Mouse (Mus musculus) lung, embryonic 16.5 days (tissue): ENCODE measurements at regions not wholly inside any gene's neighbourhood (a gene's known extent, or its start where the extent isn't known, plus 50 kb on each side); places are given as distances from the start of the nearest gene placed in this dataset.
A peak's percentile ranks its signal among the peaks of the same experiment; 100 is the strongest.

Experiments used
- ATAC-seq: fragments of 200-750 bp; cut with Nextera tagmentation; 2 replicates; pipeline ENCODE4 v1.8.0; 2017; ENCODE audit warnings: low read depth, mild to moderate bottlenecking, moderate library complexity
- H3K27ac ChIP-seq: fragments of 300-500 bp; sonication (generic); 2 replicates; pipeline ENCODE4 v1.5.1; 2014; ENCODE audit warnings: mild to moderate bottlenecking, control low read depth, low read length
- H3K27me3 ChIP-seq: fragments of 300-500 bp; sonication (generic); 2 replicates; pipeline ENCODE4 v1.6.1; 2014; ENCODE audit warnings: low read depth, low read length, mixed read lengths; ENCODE audit not compliant: control insufficient read depth, insufficient read depth
- H3K36me3 ChIP-seq: fragments of 300-500 bp; sonication (generic); 2 replicates; pipeline ENCODE4 v1.6.1; 2014; ENCODE audit warnings: low read length; ENCODE audit not compliant: control insufficient read depth, insufficient read depth
- H3K4me1 ChIP-seq: fragments of 300-500 bp; sonication (generic); replicated peaks from 2 replicates; pipeline ENCODE4 v1.6.1; 2014; ENCODE audit warnings: low read length, mixed read lengths; ENCODE audit not compliant: control insufficient read depth, insufficient read depth
- H3K4me2 ChIP-seq: fragments of 300-500 bp; sonication (generic); 2 replicates; pipeline ENCODE4 v1.6.1; 2014; ENCODE audit warnings: low read depth, low read length, control low read depth
- H3K4me3 ChIP-seq: fragments of 300-500 bp; sonication (generic); 2 replicates; pipeline ENCODE4 v1.5.1; 2014; ENCODE audit warnings: mild to moderate bottlenecking, low read length, control low read depth
- H3K9ac ChIP-seq: fragments of 300-500 bp; sonication (generic); 2 replicates; pipeline ENCODE4 v1.6.1; 2014; ENCODE audit warnings: low read length, control low read depth
- H3K9me3 ChIP-seq: fragments of 300-500 bp; sonication (generic); 2 replicates; pipeline ENCODE4 v1.6.1; 2016; ENCODE audit warnings: low read length; ENCODE audit not compliant: control insufficient read depth
- WGBS: fragments of 180-500 bp; shearing (Covaris S2); extraction: QIAGEN DNeasy Blood & Tissue Kit; methylation state at CpG from one replicate; pipeline ENCODE4 v1.1.7; 2014; 5-methylcytosine and 5-hydroxymethylcytosine counted together

- Histone ChIP-seq H3K9me3 (no peaks in the 10 kb centered on the region), H3K27ac (no peak overlapping the region), H3K9ac (no peak overlapping the region), H3K36me3 (no peaks in the 10 kb centered on the region), H3K4me3 (no peak overlapping the region), H3K27me3 (no peaks in the 10 kb centered on the region), H3K4me2 (no peak overlapping the region), H3K4me1 (no peaks in the 10 kb centered on the region)
- ATAC-seq, result no peak
Measured at GRCm38 (mm10) chr3:159689743-159690142, 90.8 kb downstream of the Rpe65 start.

- peak; percentile 87 for ATAC-seq
- Histone ChIP-seq H3K27me3 (no peaks in the 10 kb centered on the region), H3K4me1 (no peaks in the 10 kb centered on the region), H3K4me2 (no peak overlapping the region), H3K4me3 (no peak overlapping the region), H3K9ac (no peak overlapping the region), H3K9me3 (no peaks in the 10 kb centered on the region), H3K27ac (no peak overlapping the region), H3K36me3 (no peaks in the 10 kb centered on the region)
- 29% methylated on average over 2 of the region's 2 CpGs for WGBS
Measured at GRCm38 (mm10) chr3:159724340-159725119, 114.9 kb upstream of the Wls start.

- WGBS, result 60% methylated on average over 1 of the region's 1 CpGs
- Histone ChIP-seq H3K36me3 (no peaks in the 10 kb centered on the region), H3K27ac (no peak overlapping the region), H3K4me1 (no peaks in the 10 kb centered on the region), H3K9ac (no peak overlapping the region), H3K27me3 (no peaks in the 10 kb centered on the region), H3K4me3 (no peak overlapping the region), H3K9me3 (no peaks in the 10 kb centered on the region), H3K4me2 (no peak overlapping the region)
- no peak for ATAC-seq
Measured at GRCm38 (mm10) chr3:159732201-159732600, 107.3 kb upstream of the Wls start.

GRCm38 (mm10) chr3:159733141-159733540 lies 106.3 kb upstream of the Wls start:
- H3K9me3 ChIP-seq, result no peaks in the 10 kb centered on the region
- no peaks in the 10 kb centered on the region for H3K27me3 ChIP-seq
- ATAC-seq, result no peak
- no peak overlapping the region for H3K9ac ChIP-seq
- H3K4me3 ChIP-seq, result no peak overlapping the region
- H3K4me2 ChIP-seq, result no peak overlapping the region
- no peaks in the 10 kb centered on the region for H3K4me1 ChIP-seq
- H3K36me3 ChIP-seq, result no peaks in the 10 kb centered on the region
- H3K27ac ChIP-seq, result no peak overlapping the region

- no peak overlapping the region for H3K4me3 ChIP-seq
- H3K9me3 ChIP-seq, result no peaks in the 10 kb centered on the region
- H3K9ac ChIP-seq, result no peak overlapping the region
- H3K4me2 ChIP-seq, result no peak overlapping the region
- H3K36me3 ChIP-seq, result no peaks in the 10 kb centered on the region
- H3K27me3 ChIP-seq, result no peaks in the 10 kb centered on the region
- ATAC-seq, result no peak
- 85% methylated on average over 1 of the region's 1 CpGs for WGBS
- H3K27ac ChIP-seq, result no peak overlapping the region
- H3K4me1 ChIP-seq, result no peaks in the 10 kb centered on the region
Measured at GRCm38 (mm10) chr3:159734547-159734946, 104.9 kb upstream of the Wls start.

GRCm38 (mm10) chr3:159736070-159736469 lies 103.4 kb upstream of the Wls start:
- Histone ChIP-seq H3K27me3 (no peaks in the 10 kb centered on the region), H3K27ac (no peak overlapping the region), H3K36me3 (no peaks in the 10 kb centered on the region), H3K4me1 (no peaks in the 10 kb centered on the region), H3K9me3 (no peaks in the 10 kb centered on the region), H3K4me3 (no peak overlapping the region), H3K9ac (no peak overlapping the region), H3K4me2 (no peak overlapping the region)
- 63% methylated on average over 1 of the region's 1 CpGs for WGBS
- ATAC-seq, result no peak

- Histone ChIP-seq H3K4me1 (no peaks in the 10 kb centered on the region), H3K4me2 (no peak overlapping the region), H3K36me3 (no peaks in the 10 kb centered on the region), H3K9ac (no peak overlapping the region), H3K27me3 (no peaks in the 10 kb centered on the region), H3K9me3 (no peaks in the 10 kb centered on the region), H3K4me3 (no peak overlapping the region), H3K27ac (no peak overlapping the region)
- no peak for ATAC-seq
- WGBS, result 46% methylated on average over 5 of the region's 5 CpGs
Measured at GRCm38 (mm10) chr3:159740600-159741279, 98.7 kb upstream of the Wls start.

- Histone ChIP-seq H3K4me3 (no peak overlapping the region), H3K36me3 (no peaks in the 10 kb centered on the region), H3K27me3 (no peaks in the 10 kb centered on the region), H3K9me3 (no peaks in the 10 kb centered on the region), H3K9ac (no peak overlapping the region), H3K4me1 (no peaks in the 10 kb centered on the region), H3K27ac (no peak overlapping the region), H3K4me2 (no peak overlapping the region)
- ATAC-seq, result no peak
Measured at GRCm38 (mm10) chr3:159741816-159742215, 97.7 kb upstream of the Wls start.

- H3K9ac ChIP-seq, result no peak overlapping the region
- H3K4me3 ChIP-seq, result no peak overlapping the region
- H3K4me2 ChIP-seq, result no peak overlapping the region
- H3K9me3 ChIP-seq, result no peaks in the 10 kb centered on the region
- no peak for ATAC-seq
- no peaks in the 10 kb centered on the region for H3K27me3 ChIP-seq
- no peaks in the 10 kb centered on the region for H3K36me3 ChIP-seq
- 33% methylated on average over 1 of the region's 1 CpGs for WGBS
- H3K4me1 ChIP-seq, result no peaks in the 10 kb centered on the region
- H3K27ac ChIP-seq, result no peak overlapping the region
Measured at GRCm38 (mm10) chr3:159759740-159760139, 79.7 kb upstream of the Wls start.
